Mouse (Mus musculus): Measurements from ENCODE around the gene Myo1e. TPM values are rescaled to one million over a fixed set of nuclear protein-coding genes. Genes with fewer than 3 reads are reported as not detected.

Gene Myo1e
- total RNA-seq, 2 experiments from 2014 or later, result 9.5 to 11.1 TPM

- DNase-seq (ENCODE audit: low spot score in 2 of 2), result no peak
These were observed 70.4 kb downstream of the Myo1e start for GRCm38 (mm10) chr9:70277529-70277982.

- no peak for DNase-seq (ENCODE audit: low spot score in 2 of 2)
These were observed 74.3 kb downstream of the Myo1e start for GRCm38 (mm10) chr9:70281407-70281806.

- DNase-seq (ENCODE audit: low spot score in 2 of 2), result no peak
These were observed 75.0 kb downstream of the Myo1e start for GRCm38 (mm10) chr9:70282107-70282506.

GRCm38 (mm10) chr9:70283151-70283550 lies 76.0 kb downstream of the Myo1e start:
- no peak for DNase-seq (ENCODE audit: low spot score in 2 of 2)

GRCm38 (mm10) chr9:70284584-70285140 lies 77.5 kb downstream of the Myo1e start:
- DNase-seq (ENCODE audit: low spot score in 2 of 2), result no peak

GRCm38 (mm10) chr9:70290785-70291184 lies 83.6 kb downstream of the Myo1e start:
- no peak for DNase-seq (ENCODE audit: low spot score in 2 of 2)

- no peak for DNase-seq (ENCODE audit: low spot score in 2 of 2)
These were observed 89.8 kb downstream of the Myo1e start for GRCm38 (mm10) chr9:70296916-70297315.

- peak in 1 of 2 experiments; percentile 25 for DNase-seq (ENCODE audit: low spot score in 2 of 2)
These were observed 91.1 kb downstream of the Myo1e start for GRCm38 (mm10) chr9:70298221-70298620.

- no peak for DNase-seq (ENCODE audit: low spot score in 2 of 2)
These were observed 93.6 kb downstream of the Myo1e start for GRCm38 (mm10) chr9:70300705-70301104.

GRCm38 (mm10) chr9:70301598-70301997 lies 94.4 kb downstream of the Myo1e start:
- no peak for DNase-seq (ENCODE audit: low spot score in 2 of 2)

- DNase-seq (ENCODE audit: low spot score in 2 of 2), result no peak
These were observed 97.8 kb downstream of the Myo1e start for GRCm38 (mm10) chr9:70304901-70305300.

- DNase-seq (ENCODE audit: low spot score in 2 of 2), result no peak
These were observed 102.9 kb downstream of the Myo1e start for GRCm38 (mm10) chr9:70310046-70310445.

GRCm38 (mm10) chr9:70314019-70314418 lies 106.9 kb downstream of the Myo1e start:
- no peak for DNase-seq (ENCODE audit: low spot score in 2 of 2)

- no peak for DNase-seq (ENCODE audit: low spot score in 2 of 2)
These were observed 108.0 kb downstream of the Myo1e start for GRCm38 (mm10) chr9:70315130-70315529.

GRCm38 (mm10) chr9:70318601-70319000 lies 111.5 kb downstream of the Myo1e start:
- no peak for DNase-seq (ENCODE audit: low spot score in 2 of 2)

GRCm38 (mm10) chr9:70324336-70324735 lies 117.2 kb downstream of the Myo1e start:
- no peak for DNase-seq (ENCODE audit: low spot score in 2 of 2)

- DNase-seq (ENCODE audit: low spot score in 2 of 2), result no peak
These were observed 118.9 kb downstream of the Myo1e start for GRCm38 (mm10) chr9:70325880-70326595.

- DNase-seq (ENCODE audit: low spot score in 2 of 2), result no peak
These were observed 121.2 kb downstream of the Myo1e start for GRCm38 (mm10) chr9:70328193-70328841.

- DNase-seq (ENCODE audit: low spot score in 2 of 2), result no peak
These were observed 124.7 kb downstream of the Myo1e start for GRCm38 (mm10) chr9:70331727-70332335.

- peak in 1 of 2 experiments; percentile 7 for DNase-seq (ENCODE audit: low spot score in 2 of 2)
These were observed 131.2 kb downstream of the Myo1e start for GRCm38 (mm10) chr9:70338391-70338790.

GRCm38 (mm10) chr9:70338894-70339293 lies 131.7 kb downstream of the Myo1e start:
- peak in 1 of 2 experiments; percentile 10 for DNase-seq (ENCODE audit: low spot score in 2 of 2)

GRCm38 (mm10) chr9:70349274-70349673 lies 142.1 kb downstream of the Myo1e start:
- DNase-seq (ENCODE audit: low spot score in 2 of 2), result no peak

Data from layer of hippocampus, postnatal 14 days (tissue).